Mouse (Mus musculus) embryonic fibroblast, embryonic 13.5 days (primary cell): ENCODE measurements around the gene Uba7. TPM values are rescaled to one million over a fixed set of nuclear protein-coding genes. Genes with fewer than 3 reads are reported as not detected.

Source experiments
- H3K27ac ChIP-seq: 2 replicates; pipeline ENCODE4 v1.5.1; 2012; ENCODE audit warnings: low read length, control low read depth, inconsistent platforms; ENCODE audit not compliant: insufficient read depth
- H3K4me1 ChIP-seq: 2 replicates; pipeline ENCODE4 v1.6.1; 2011; ENCODE audit warnings: low read length; ENCODE audit not compliant: control insufficient read depth, insufficient read depth
- H3K4me3 ChIP-seq: 2 replicates; pipeline ENCODE4 v1.5.1; 2011; ENCODE audit warnings: mild to moderate bottlenecking, control low read depth, low read length; ENCODE audit not compliant: insufficient read depth
- CTCF ChIP-seq: IDR thresholded peaks from 2 replicates; pipeline ENCODE4 v1.5.1; 2011; ENCODE audit warnings: mild to moderate bottlenecking, control low read depth, low read length, moderate library complexity, borderline replicate concordance; ENCODE audit not compliant: insufficient read depth
- POLR2A ChIP-seq: IDR thresholded peaks from 2 replicates; pipeline ENCODE4 v1.6.1; 2011; ENCODE audit warnings: low read depth, mild to moderate bottlenecking, control low read depth, low read length, moderate library complexity
- polyA plus RNA-seq: library from polyadenylated mRNA; stranded (reverse); fragments of >200 nt; gene quantifications from 2 replicates; pipeline ENCODE4 v1.2.4, GENCODE M21; 2011; ENCODE audit warnings: low read depth; ENCODE audit not compliant: missing spikeins, insufficient read length

Gene Uba7
- polyA plus RNA-seq, 1 experiment, result 27.3 TPM

DNA sequence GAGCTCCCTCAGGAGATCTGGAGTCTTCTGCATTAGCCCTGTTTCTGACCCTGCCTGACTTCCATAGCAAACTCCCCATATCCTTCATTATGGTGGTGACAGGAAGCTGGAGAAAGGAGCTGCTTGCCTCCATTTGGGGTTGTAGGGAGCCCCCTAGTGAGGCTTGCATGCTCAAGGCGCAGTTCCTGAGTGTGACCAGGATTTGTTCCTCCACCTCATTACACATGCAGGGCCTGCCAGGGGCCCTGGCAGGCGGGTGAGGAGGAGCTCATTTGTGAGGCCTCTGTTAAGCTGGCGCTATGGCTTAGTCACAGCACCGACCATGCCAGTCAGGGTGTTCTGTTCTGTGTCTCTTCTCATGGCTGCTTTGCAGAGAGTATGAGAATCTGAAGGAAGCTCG, 13.4 kb upstream of the Uba7 start:
- no peak overlapping the region for H3K27ac ChIP-seq
- no peak overlapping the region for H3K4me3 ChIP-seq
- no peaks in the 10 kb centered on the region for H3K4me1 ChIP-seq
- TF ChIP-seq POLR2A (no peak), CTCF (peak; percentile 34; the same call in 1 of the 2 replicates)

DNA sequence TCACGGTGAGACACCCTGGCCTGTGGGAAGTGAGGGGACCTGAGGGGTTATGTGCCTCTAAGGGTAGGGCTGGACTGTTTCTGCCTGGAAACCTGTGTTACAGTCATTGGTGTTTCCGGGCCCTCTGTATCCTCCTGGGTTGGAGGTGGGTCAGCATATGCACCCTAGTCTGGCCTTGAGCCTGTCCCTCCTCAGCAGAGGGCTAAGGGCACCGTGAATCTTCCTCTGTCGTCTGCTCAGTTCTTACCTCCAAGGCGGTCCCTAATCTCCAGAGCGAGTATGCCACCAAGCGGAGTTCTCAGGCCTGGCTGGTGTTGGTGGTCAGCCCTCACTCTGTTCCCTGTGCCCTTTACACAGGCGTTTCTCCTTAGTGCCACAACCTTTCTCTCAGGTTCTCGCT, 12.4 kb upstream of the Uba7 start:
- Histone ChIP-seq H3K27ac (no peak overlapping the region), H3K4me1 (no peaks in the 10 kb centered on the region), H3K4me3 (no peak overlapping the region)
- TF ChIP-seq CTCF, result no peak
- no peak for TF ChIP-seq POLR2A

DNA sequence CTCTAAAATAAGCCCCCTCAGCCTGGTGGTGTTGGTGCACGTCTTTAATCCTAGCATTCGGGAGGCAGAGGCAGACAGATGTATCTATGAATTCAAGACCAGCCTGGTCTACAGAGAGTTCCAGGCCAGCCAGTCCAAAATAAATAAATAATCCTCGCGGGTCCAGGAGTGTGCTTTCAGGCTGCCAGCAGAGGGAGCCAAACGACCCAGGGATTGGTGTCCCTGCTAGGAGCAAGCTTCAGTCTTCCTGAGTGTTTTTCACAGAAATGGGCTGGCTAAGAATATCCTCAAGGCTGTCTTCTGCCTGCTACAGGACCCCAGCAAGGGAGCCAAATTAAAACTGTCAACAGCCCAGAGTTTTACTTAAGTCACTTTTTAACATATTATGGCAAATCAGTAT, 11.6 kb upstream of the Uba7 start:
- Histone ChIP-seq H3K4me3 (no peak overlapping the region), H3K27ac (no peak overlapping the region), H3K4me1 (no peaks in the 10 kb centered on the region)
- TF ChIP-seq POLR2A (no peak), CTCF (peak; percentile 78)

DNA sequence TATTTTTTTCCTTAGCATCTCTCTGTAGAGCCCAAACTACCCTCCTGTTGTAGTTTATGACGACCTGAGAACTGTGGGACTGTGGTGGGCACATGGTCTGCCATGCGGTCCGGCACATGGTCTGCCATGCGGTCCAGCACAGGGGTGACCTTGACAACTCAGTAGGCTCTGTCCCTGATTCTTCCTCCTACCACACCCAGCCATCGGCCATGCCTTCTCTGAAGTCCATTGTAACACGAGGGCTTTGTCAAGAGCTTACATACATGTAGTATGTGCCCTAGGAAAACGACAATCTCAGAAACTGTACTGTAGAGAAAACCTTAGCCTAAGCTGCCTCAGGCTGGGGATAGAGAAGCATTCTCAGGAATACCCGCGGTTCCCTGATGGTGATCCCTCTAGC, 10.6 kb upstream of the Uba7 start:
- Histone ChIP-seq H3K27ac (no peak overlapping the region), H3K4me3 (no peak overlapping the region), H3K4me1 (no peaks in the 10 kb centered on the region)
- no peak for TF ChIP-seq CTCF
- TF ChIP-seq POLR2A, result no peak

DNA sequence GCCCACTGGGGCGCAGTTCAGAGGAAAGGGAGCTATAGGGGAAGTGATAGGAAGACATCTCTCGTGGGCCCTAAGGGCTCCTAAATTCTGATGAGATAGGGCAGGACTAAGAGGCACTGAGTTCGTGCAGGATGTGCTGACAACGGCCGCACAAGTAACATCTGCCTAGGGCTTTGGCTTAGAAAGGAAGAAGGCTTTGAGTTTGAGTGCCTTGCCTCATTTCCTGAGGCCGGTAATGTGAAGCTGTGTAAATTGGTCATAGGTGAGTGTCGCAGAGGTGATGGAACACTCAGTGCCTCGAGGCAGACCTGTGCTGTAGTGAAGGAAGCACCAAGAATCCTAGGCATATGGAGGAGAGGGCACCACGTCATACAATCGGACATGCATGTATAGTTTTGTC, 8.6 kb upstream of the Uba7 start:
- H3K4me1 ChIP-seq, result no peaks in the 10 kb centered on the region
- H3K4me3 ChIP-seq, result no peak overlapping the region
- no peak for TF ChIP-seq CTCF
- no peak for TF ChIP-seq POLR2A
- H3K27ac ChIP-seq, result no peak overlapping the region

DNA sequence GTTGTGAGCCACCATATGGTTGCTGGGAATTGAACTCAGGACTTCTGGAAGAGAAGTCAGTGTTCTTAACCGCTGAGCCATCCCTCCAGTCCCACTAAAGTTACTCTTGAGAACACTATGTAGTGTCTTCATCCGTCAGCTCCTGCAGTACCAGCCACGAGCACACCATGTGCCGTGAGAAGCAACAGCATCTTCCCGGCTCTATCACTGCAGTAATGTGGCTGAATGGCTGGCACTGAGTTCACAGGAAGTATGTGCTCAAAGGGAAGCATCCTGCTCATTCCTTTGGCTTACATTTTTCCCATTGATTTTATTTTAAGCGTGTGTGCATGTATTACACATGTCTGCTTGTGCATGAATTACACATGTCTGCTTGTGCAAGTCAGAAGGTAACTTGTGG, 7.9 kb upstream of the Uba7 start:
- Histone ChIP-seq H3K27ac (no peak overlapping the region), H3K4me1 (no peaks in the 10 kb centered on the region), H3K4me3 (no peak overlapping the region)
- TF ChIP-seq CTCF (no peak), POLR2A (no peak)

DNA sequence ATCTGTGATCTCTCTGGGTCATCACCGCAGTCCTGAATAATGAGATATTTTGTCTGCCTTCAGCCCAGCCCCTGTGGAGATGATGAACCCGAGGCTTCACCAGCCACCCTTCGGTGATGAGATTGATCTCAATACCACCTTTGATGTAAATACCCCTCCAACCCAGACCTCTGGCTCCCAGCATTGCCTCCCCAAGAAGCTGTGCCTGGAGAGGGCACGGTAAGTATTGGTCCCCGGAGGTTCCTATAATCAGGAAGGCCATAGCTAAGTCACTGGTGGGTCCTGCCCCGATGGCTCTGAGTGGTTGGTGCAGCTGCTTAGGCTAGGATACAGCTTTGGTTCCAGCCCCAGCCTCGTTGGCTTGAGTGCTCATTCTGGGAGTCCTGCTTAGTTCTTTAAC, 6.8 kb upstream of the Uba7 start:
- Histone ChIP-seq H3K27ac (no peak overlapping the region), H3K4me3 (no peak overlapping the region), H3K4me1 (no peaks in the 10 kb centered on the region)
- no peak for TF ChIP-seq CTCF
- no peak for TF ChIP-seq POLR2A

DNA sequence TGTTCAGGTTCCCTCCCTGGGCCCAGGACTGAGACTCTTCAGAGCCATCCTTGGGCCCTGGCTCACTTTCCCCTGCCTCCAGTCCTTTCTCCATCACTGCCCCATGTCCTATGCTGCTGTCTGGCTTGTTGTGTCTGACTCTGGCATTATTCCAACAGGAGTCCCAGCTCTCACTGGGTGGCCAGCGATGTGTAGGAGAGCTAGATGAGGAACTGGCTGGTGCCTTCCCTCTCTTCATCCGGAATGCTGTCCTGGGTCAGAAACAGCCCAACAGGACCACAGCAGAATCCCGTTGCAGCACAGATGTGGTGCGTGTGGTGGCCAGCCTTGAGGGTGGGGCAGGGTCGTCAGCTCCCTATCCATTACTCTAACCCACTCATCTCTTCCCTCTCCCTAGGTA, 5.0 kb upstream of the Uba7 start:
- Histone ChIP-seq H3K27ac (no peak overlapping the region), H3K4me3 (no peak overlapping the region), H3K4me1 (peaks cover 4% of the 10 kb centered on the region)
- TF ChIP-seq CTCF (no peak), POLR2A (no peak)

DNA sequence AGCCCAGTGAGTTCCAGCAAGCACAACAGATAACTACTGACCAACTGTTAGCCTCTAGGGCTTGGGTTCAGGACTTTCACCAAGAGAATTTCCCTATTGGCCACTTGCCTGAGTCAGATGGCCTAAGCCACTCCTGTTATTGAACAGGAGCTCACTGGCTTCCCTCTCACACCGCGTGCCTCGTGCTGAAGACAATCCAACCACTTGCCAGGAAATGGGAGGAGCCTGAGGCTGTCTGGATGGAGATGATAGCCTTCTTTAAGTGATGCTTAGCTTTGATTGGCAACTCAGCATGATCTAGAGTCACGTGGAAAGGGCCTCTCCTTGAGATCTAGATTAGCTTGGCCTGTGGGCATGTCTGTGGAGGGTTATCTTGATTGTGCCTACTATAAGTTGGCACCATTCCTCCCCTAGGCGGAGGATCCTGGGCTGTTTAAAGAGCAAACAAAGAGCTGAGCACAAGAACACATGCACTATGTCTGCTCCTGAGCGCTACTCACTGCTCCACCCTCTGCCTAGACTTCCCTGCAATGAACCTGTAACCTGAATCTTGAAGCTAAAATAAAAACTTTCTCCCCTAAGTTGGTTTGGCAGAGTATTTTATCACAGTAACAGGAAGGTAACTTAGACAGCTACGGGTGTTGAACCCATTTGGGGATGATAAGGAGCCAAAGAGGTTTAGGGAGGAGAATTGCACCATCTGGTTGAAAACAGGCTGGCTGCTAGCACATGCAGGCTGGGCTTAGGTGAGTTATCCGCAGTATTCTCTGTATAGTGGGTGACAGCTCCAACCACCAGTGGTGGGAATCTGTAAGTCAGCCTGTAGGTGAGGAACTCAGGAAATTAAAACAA, 3.4 kb upstream of the Uba7 start:
- Histone ChIP-seq H3K4me1 (peaks cover 4% of the 10 kb centered on the region), H3K27ac (no peak overlapping the region), H3K4me3 (no peak overlapping the region)
- no peak for TF ChIP-seq CTCF
- TF ChIP-seq POLR2A, result no peak

DNA sequence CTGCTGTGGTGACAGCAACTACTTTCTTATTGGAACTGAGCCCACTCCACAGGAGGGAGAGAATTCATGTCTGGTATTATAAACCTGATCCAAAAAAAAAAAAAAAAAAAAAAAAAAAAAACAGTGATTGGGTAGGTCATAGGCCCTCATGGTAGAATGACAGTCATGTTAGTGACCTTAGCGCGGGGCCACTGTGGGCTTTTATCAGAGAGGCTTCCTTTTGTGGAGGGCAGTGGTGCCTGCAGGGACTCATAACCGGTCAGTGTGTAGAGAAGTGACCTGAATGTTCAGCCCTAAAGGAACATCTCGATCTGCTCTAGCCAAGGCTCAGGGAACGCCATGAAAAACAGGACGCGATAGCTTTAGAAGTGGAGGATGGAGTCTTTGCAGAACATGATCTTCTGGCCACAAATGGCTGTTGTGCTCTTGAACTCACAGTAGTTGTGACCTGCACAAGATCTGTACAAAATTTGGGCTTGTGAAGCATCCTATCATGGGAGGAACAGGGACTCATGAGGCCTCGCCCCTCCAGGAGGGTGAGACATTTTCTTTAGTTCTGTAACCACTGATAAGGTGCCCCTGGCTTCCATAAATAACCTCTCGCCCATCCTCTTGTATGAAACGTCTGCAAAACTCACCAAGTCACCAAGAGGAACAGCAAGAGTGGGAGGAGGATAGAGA, 674 bp upstream of the Uba7 start:
- Histone ChIP-seq H3K27ac (peak overlapping the region; percentile 94), H3K4me3 (no peak overlapping the region), H3K4me1 (peaks cover 4% of the 10 kb centered on the region)
- TF ChIP-seq POLR2A (no peak), CTCF (no peak)

DNA sequence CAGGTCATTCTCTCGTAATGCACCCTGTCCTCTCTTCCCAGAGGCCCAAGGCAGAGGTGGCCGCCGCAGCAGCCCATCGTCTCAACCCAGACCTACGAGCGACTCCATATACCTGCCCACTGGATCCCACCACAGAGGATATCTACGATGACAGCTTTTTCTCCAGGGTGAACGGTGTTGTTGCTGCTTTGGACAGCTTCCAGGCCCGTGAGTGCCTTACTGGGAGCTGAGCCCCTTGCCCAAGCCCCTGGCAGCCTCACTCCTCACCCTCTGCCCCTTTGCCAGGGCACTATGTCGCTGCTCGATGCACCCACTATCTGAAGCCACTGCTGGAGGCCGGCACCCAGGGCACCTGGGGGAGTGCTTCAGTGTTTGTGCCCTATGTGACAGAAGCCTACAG, 3.5 kb downstream of the Uba7 start:
- H3K4me1 ChIP-seq, result peaks cover 21% of the 10 kb centered on the region
- no peak overlapping the region for H3K4me3 ChIP-seq
- TF ChIP-seq POLR2A, result no peak
- no peak for TF ChIP-seq CTCF
- no peak overlapping the region for H3K27ac ChIP-seq
